Mouse (Mus musculus) hindbrain, embryonic 11.5 days (tissue): ENCODE measurements around the gene Rsrp1. TPM values are rescaled to one million over a fixed set of nuclear protein-coding genes. Genes with fewer than 3 reads are reported as not detected.

Experiments
- ATAC-seq: fragments of 200-750 bp; cut with Nextera tagmentation; 2 replicates; pipeline ENCODE4 v1.8.0; 2017; ENCODE audit warnings: mild to moderate bottlenecking, moderate TSS enrichment, moderate library complexity; ENCODE audit not compliant: low FRiP score
- DNase-seq: peaks from one replicate; pipeline ENCODE4 v3.0.0-alpha.2; 2015; ENCODE audit warnings: low spot score
- H3K27ac ChIP-seq: fragments of 300-500 bp; sonication (generic); 2 replicates; pipeline ENCODE4 v1.5.1; 2014; ENCODE audit warnings: mild to moderate bottlenecking, low read depth, low read length
- H3K27me3 ChIP-seq: fragments of 300-500 bp; sonication (generic); 2 replicates; pipeline ENCODE4 v1.6.1; 2014; ENCODE audit warnings: mild to moderate bottlenecking, low read length, moderate library complexity, mixed read lengths; ENCODE audit not compliant: control insufficient read depth, insufficient read depth
- H3K36me3 ChIP-seq: fragments of 300-500 bp; sonication (generic); 2 replicates; pipeline ENCODE4 v1.6.1; 2014; ENCODE audit warnings: mild to moderate bottlenecking, low read length, moderate library complexity, mixed read lengths; ENCODE audit not compliant: control insufficient read depth, insufficient read depth
- H3K4me1 ChIP-seq: fragments of 300-500 bp; sonication (generic); replicated peaks from 2 replicates; pipeline ENCODE4 v1.6.1; 2014; ENCODE audit warnings: low read length, mixed read lengths; ENCODE audit not compliant: control insufficient read depth, insufficient read depth
- H3K4me2 ChIP-seq: fragments of 300-500 bp; sonication (generic); replicated peaks from 2 replicates; pipeline ENCODE4 v1.6.1; 2014; ENCODE audit warnings: mild to moderate bottlenecking, low read depth, low read length
- H3K4me3 ChIP-seq: fragments of 300-500 bp; sonication (generic); 2 replicates; pipeline ENCODE4 v1.5.1; 2014; ENCODE audit warnings: low read depth, low read length
- H3K9ac ChIP-seq: fragments of 300-500 bp; sonication (generic); 2 replicates; pipeline ENCODE4 v1.6.1; 2014; ENCODE audit warnings: low read depth, low read length
- H3K9me3 ChIP-seq: fragments of 300-500 bp; sonication (generic); 2 replicates; pipeline ENCODE4 v1.6.1; 2016; ENCODE audit warnings: low read length; ENCODE audit not compliant: control insufficient read depth
- WGBS: fragments of 180-500 bp; shearing (Covaris S2); extraction: QIAGEN DNeasy Blood & Tissue Kit; methylation state at CpG from one replicate; pipeline ENCODE4 v1.1.7; 2014; 5-methylcytosine and 5-hydroxymethylcytosine counted together
- polyA plus RNA-seq: library from polyadenylated mRNA; unstranded; fragments of >200 nt; fragmentation: Nextera tagmentation; extraction: Ambion mirVana; gene quantifications from 2 replicates; pipeline ENCODE4 v1.2.1, GENCODE M21; 2014

Rsrp1 gene
- 382 and 434 TPM in 2 replicates for polyA plus RNA-seq

DNA sequence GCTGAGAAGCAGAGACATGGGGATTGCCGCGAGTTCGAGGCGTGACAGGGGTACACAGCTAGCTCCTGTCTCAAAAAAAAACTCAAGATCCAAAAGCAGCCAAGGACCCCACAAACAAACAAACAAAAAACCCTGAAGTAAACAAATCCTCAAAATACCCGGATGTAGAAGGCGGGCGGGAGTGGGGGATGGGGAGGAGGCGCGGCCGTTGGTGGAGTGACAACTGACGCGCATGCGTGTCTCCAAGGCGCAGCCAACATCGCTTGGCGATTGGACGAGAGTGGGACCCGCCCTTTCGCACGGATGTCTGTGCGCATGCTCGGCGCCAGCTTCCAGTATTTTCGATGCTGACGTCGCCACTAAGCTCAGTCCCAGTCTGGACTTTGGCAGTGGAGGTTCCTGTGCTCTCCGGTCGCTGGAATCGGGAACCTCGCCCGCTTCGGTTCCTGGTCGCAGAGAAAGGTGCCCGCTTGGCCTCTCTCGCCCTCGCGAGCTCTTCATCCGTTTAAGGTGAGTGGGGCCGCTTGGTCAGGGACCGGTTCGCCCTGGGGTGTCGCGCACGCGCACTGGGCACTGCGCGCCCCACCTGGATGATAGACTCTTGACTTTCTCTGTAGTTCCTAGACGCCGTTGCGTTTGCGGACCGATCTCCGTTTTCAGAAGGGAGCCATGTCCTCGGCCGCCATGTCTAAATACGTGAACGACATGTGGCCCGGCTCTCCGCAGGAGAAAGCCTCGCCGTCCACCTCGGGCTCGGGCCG lies at the start of gene Rsrp1:
Gene Rsrp1, plus strand, starts transcription at position 335 of the 761 bp plus-strand sequence.
- H3K4me1 ChIP-seq, result peaks cover 3% of the 10 kb centered on the region; the same call in 1 of the 2 replicates
- peak within 1 kb of the TSS; percentile 80; the same call in 1 of the 2 replicates for H3K27ac ChIP-seq
- H3K9ac ChIP-seq, result peak within 1 kb of the TSS; percentile 94
- ATAC-seq, result peak; percentile 92
- peak within 1 kb of the TSS; percentile 97 for H3K4me3 ChIP-seq
- no peaks in the 10 kb centered on the region for H3K27me3 ChIP-seq
- no peaks in the 10 kb centered on the region for H3K9me3 ChIP-seq
- H3K36me3 ChIP-seq, result peaks cover 4% of the 10 kb centered on the region; the same call in 1 of the 2 replicates
- H3K4me2 ChIP-seq, result peak within 1 kb of the TSS; percentile 84
- WGBS, result under 1% methylated on average over 64 of the region's 64 CpGs
- DNase-seq, result peak; percentile 98

DNA sequence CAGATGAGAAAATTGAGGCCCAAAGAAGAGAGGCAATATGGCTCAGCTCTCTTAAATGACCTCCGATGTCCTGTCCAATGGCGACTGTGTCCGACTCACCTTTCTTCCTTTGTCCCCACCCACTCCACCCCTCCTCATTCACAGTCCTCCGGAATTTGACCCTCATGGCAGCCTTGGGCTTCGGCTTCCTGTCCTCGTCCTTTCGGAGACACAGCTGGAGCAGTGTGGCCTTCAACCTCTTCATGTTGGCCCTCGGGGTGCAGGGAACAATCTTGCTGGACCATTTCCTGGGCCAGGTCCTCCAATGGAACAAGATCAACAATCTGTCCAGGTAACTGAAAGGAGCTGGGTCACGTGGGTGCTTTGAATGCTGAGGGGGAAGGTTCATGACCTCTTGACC lies 47.2 kb upstream of the Rsrp1 start:
- H3K4me2 ChIP-seq, result no peak overlapping the region
- DNase-seq (no peak), ATAC-seq (no peak)
- H3K36me3 ChIP-seq, result no peaks in the 10 kb centered on the region
- no peaks in the 10 kb centered on the region for H3K9me3 ChIP-seq
- H3K27me3 ChIP-seq, result no peaks in the 10 kb centered on the region
- no peak overlapping the region for H3K9ac ChIP-seq
- H3K4me3 ChIP-seq, result no peak overlapping the region
- 81% methylated on average over 9 of the region's 9 CpGs for WGBS
- no peak overlapping the region for H3K27ac ChIP-seq
- H3K4me1 ChIP-seq, result peaks cover 2% of the 10 kb centered on the region; the same call in 1 of the 2 replicates

DNA sequence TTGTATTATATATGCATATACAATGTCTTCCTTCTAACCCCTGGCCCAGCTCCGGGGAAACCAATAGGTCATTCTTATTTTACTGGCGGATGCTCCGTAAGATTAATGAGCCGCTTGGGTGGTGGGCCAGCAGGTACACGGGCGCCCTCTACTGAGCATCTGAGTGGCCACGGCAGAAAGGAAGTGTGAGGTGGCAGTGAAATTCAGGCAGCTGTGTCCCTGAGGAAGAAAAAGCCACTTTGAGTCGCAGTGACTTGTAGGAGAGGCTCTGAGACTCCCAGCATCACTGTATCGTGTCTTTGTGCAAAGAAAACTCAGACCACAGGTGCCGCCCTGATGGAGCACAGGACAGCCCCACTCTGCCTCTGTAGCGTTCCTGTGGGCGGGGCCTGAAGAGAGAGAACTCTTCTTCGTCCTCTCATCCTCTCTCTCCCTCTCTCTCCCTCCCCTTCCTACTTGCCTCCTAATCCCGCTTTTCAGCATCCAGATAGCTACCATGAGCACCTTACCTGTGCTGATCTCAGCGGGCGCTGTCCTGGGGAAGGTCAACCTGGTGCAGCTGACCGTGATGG lies 43.9 kb upstream of the Rsrp1 start:
- no peak overlapping the region for H3K27ac ChIP-seq
- no peaks in the 10 kb centered on the region for H3K27me3 ChIP-seq
- no peaks in the 10 kb centered on the region for H3K36me3 ChIP-seq
- peak overlapping the region; percentile 54 for H3K4me2 ChIP-seq
- DNase-seq (peak; percentile 87), ATAC-seq (no peak)
- 4% methylated on average over 17 of the region's 17 CpGs for WGBS
- no peaks in the 10 kb centered on the region for H3K9me3 ChIP-seq
- peak overlapping the region; percentile 27; the same call in 1 of the 2 replicates for H3K4me3 ChIP-seq
- peaks cover 2% of the 10 kb centered on the region; the same call in 1 of the 2 replicates for H3K4me1 ChIP-seq
- no peak overlapping the region for H3K9ac ChIP-seq

DNA sequence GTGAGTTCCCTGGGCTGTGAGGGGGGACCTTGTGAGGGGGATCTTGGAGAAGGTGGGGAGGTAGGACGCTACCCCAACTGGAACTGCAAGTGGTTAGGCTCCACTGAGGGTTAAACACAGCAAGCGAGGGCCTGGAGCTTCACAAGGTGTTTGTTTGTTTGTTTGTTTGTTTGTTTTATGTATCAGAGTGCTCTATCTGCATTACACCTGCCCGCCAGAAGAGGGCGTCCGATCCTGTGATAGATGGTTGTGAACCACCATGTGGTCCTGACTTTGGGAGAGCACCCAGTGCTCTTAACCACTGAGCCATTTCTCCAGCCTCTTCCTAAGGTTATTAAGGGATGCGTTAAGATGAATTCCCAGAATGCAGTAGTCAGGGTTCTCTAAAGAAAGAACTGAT lies 43.4 kb upstream of the Rsrp1 start:
- Histone ChIP-seq H3K9ac (no peak overlapping the region), H3K4me2 (peak overlapping the region; percentile 54; the same call in 1 of the 2 replicates), H3K9me3 (no peaks in the 10 kb centered on the region), H3K4me3 (no peak overlapping the region), H3K36me3 (no peaks in the 10 kb centered on the region), H3K27ac (no peak overlapping the region), H3K27me3 (no peaks in the 10 kb centered on the region), H3K4me1 (peaks cover 2% of the 10 kb centered on the region; the same call in 1 of the 2 replicates)
- DNase-seq (no peak), ATAC-seq (no peak)
- WGBS, result 30% methylated on average over 6 of the region's 6 CpGs

DNA sequence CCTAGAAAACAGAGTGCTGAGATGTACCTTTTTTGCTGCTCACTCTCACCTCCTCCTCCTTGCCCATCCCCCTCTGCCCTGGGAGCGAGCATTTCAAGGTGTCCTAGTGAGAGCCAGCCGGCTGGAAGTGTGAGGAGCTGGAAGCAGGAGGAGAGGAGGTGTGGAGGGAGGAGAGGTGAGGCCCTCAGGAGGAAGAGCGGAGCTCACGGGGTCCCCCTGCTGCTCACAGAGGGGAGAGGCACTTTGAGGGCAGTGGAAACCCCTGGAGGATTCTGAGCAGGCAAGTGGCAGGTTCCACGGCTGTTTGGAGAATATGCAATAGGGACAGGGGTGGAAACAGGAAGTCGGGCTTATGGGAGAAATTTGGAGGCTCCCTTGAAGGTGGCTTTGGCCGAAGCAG lies 40.1 kb upstream of the Rsrp1 start:
- Histone ChIP-seq H3K36me3 (no peaks in the 10 kb centered on the region), H3K9ac (no peak overlapping the region), H3K4me3 (no peak overlapping the region), H3K4me2 (no peak overlapping the region), H3K4me1 (peaks cover 2% of the 10 kb centered on the region; the same call in 1 of the 2 replicates), H3K27ac (no peak overlapping the region), H3K27me3 (no peaks in the 10 kb centered on the region), H3K9me3 (no peaks in the 10 kb centered on the region)
- WGBS, result 40% methylated on average over 7 of the region's 7 CpGs
- ATAC-seq (no peak), DNase-seq (peak; percentile 59)

DNA sequence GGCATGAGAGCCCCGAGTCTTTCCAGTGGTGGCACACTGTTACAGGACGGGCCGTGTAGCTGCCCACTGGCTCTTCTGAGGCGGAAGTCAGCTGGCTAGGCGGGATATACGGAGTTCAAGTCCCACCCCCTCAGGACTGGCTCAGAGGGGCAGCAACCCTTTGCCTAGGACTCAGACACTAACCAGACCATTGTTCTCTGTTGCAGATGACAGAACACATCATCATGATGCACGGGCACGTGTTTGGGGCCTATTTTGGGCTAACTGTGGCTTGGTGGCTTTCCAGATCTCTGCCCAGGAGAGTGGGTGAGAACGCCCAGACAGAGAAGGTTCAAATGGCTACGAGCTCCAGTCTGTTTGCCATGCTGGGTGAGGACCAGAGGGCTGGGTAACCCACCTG lies 39.6 kb upstream of the Rsrp1 start:
- DNase-seq (no peak), ATAC-seq (no peak)
- Histone ChIP-seq H3K9me3 (no peaks in the 10 kb centered on the region), H3K36me3 (no peaks in the 10 kb centered on the region), H3K27me3 (no peaks in the 10 kb centered on the region), H3K4me2 (no peak overlapping the region), H3K4me1 (peaks cover 2% of the 10 kb centered on the region; the same call in 1 of the 2 replicates), H3K27ac (no peak overlapping the region), H3K9ac (no peak overlapping the region), H3K4me3 (no peak overlapping the region)
- 90% methylated on average over 10 of the region's 10 CpGs for whole genome bisulfite sequencing

DNA sequence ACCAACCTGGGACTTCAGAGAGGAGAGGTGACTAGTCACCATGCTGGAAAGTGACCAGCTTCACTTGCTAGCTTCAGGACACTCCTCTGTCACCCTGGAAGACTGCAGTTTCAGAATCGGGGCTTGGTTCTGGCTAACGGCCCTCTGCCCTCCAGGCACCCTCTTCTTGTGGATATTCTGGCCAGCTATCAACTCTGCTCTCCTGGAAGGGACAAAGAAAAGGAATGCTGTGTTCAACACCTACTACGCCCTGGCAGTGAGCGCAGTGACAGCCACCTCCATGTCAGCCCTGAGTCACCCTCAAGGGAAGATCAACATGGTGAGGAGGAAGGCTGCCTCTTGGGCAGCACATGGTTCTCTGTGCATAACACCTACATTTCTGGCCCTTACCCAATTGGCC lies 39.0 kb upstream of the Rsrp1 start:
- no peaks in the 10 kb centered on the region for H3K27me3 ChIP-seq
- no peak overlapping the region for H3K4me3 ChIP-seq
- no peak overlapping the region for H3K4me2 ChIP-seq
- H3K36me3 ChIP-seq, result no peaks in the 10 kb centered on the region
- no peak overlapping the region for H3K27ac ChIP-seq
- peaks cover 2% of the 10 kb centered on the region; the same call in 1 of the 2 replicates for H3K4me1 ChIP-seq
- WGBS, result 89% methylated on average over 4 of the region's 4 CpGs
- no peak for DNase-seq
- no peaks in the 10 kb centered on the region for H3K9me3 ChIP-seq
- no peak for ATAC-seq
- H3K9ac ChIP-seq, result no peak overlapping the region

DNA sequence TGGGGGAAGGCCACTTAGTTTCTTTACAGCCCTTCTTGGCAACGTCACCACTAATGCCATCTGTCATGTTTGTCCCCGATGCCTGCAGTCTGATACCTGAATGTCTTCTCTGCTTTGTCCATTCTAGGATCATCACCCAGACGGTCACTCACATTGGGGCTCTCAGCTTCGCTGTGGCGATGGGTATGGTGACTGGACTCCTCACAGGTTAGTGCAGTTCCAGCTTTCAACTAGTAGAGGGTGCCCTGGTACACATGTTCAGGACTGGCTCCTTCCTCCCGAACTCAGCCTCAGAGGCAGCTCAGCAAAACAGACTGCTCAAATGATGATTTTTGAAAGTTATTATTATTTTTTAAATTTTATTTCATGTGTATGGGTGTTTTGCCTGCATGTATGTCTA lies 31.3 kb upstream of the Rsrp1 start:
- no peak for DNase-seq
- Histone ChIP-seq H3K27me3 (no peaks in the 10 kb centered on the region), H3K4me3 (no peak overlapping the region), H3K27ac (no peak overlapping the region), H3K9me3 (no peaks in the 10 kb centered on the region), H3K4me2 (no peak overlapping the region), H3K36me3 (no peaks in the 10 kb centered on the region), H3K4me1 (no peaks in the 10 kb centered on the region), H3K9ac (no peak overlapping the region)
- WGBS, result 88% methylated on average over 6 of the region's 6 CpGs
- ATAC-seq, result no peak

DNA sequence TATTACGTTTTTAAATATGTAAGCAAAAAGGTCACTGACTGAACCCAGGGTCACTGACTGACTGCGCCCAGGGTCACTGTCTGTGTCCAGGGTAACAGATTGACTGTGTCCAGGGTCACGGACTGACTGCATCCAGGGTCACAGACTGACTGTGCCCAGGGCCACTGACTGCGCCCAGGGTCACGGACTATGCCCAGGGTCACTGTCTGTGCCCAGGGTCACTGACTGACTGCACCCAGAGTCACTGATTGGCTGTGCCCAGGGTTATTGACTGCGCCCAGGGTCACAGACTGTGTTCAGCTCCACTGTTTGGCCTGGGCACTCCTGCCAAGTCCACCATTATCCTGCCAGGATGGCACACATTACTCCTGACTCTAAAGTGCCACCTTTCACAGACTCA lies 26.1 kb upstream of the Rsrp1 start:
- H3K4me3 ChIP-seq, result no peak overlapping the region
- ATAC-seq (no peak), DNase-seq (no peak)
- 89% methylated on average over 6 of the region's 6 CpGs for WGBS
- no peaks in the 10 kb centered on the region for H3K4me1 ChIP-seq
- no peaks in the 10 kb centered on the region for H3K9me3 ChIP-seq
- no peak overlapping the region for H3K27ac ChIP-seq
- no peaks in the 10 kb centered on the region for H3K27me3 ChIP-seq
- no peak overlapping the region for H3K4me2 ChIP-seq
- H3K36me3 ChIP-seq, result no peaks in the 10 kb centered on the region
- H3K9ac ChIP-seq, result no peak overlapping the region
